ENCODE assay signal across 15 mouse cellular contexts in genomic region chr4:23079521-23079920, GRCm38 (mm10).
"Had no signal": no experiment of that assay in that cellular context is flagged by ENCODE, and none has a peak within 500 bp of the region (broad histone marks: within the 10 kb centered on the region; RNA-seq: fewer than 3 reads in every experiment).

No protein-coding gene starts in this region.

- H3K9me3 ChIP-seq: neural tube, embryonic 15.5 days; stomach, embryonic 15.5 days had no signal

- H3K36me3 ChIP-seq: neural tube, embryonic 15.5 days; stomach, embryonic 15.5 days had no signal

- H3K4me3 ChIP-seq: neural tube, embryonic 15.5 days; stomach, embryonic 15.5 days had no signal

- H3K27me3 ChIP-seq: neural tube, embryonic 15.5 days; stomach, embryonic 15.5 days had no signal

- H3K4me1 ChIP-seq: neural tube, embryonic 15.5 days; stomach, embryonic 15.5 days had no signal

- H3K4me2 ChIP-seq: neural tube, embryonic 15.5 days; stomach, embryonic 15.5 days had no signal

- H3K27ac ChIP-seq: neural tube, embryonic 15.5 days; stomach, embryonic 15.5 days; stomach, postnatal 0 days had no signal

- H3K9ac ChIP-seq: neural tube, embryonic 15.5 days; stomach, embryonic 15.5 days had no signal

- DNase-seq: retina, postnatal 1 day; right cerebral cortex, adult 18-20 months; right cerebral cortex, postnatal 14 days; right cerebral cortex, postnatal 25 days; right cerebral cortex, postnatal 4 days; spleen, adult 18-20 months; thymus, adult 18-20 months; thymus, adult 2 months; thymus, postnatal 14 days; thymus, postnatal 25 days; thymus, postnatal 36 days; thymus, postnatal 4 days had no signal
